Mouse (Mus musculus): ENCODE data around the gene Setd7.

Setd7 gene

GRCm38 (mm10) chr3:51517878-51518762 lies 42.6 kb downstream of the Setd7 start:
- DNase-seq (ENCODE audit: low spot score in 2 of 2) = no peak

DNA sequence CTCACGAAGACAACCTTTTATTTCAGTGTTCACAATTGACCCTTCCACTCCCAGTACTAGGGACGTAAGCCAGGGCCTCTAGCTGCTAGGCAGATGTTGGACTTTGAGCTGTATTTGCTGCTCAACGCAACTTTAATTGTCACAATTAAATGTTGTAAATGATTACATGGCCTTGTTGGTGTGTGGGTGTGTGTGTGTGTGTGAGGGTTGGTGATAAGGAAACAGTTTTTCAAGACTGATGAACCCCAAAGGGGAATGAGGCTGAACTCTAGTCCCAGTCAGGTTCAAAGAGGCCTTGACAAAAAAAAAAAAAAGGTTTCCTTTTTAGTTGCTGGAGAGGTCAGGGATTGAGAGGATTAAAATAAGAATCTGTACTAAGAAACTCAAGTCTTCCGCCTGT lies 43.2 kb downstream of the Setd7 start:
- no peak for DNase-seq (ENCODE audit: low spot score in 2 of 2)

DNA sequence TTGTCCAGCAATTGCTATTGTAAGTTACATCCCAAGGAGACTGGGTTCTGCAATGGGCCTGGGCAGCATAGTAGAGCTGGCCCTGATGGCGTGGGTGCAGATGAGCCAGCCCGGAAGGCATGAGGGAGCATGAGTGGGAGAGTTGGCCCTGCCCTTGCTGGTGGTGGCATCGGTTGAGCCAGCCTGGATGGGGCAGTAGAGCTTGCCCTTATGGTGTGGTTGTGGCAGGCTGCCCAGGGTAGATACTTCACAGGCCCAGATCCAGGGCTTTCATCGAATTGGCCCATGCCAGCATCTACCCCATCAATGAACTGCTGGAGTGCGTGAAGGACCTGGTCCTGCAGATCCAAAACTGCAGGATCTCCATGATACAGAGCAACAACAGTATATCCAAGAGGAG lies 48.7 kb downstream of the Setd7 start:
- no peak for DNase-seq (ENCODE audit: low spot score in 2 of 2)

- peak; percentile 43 to 54 for DNase-seq (ENCODE audit: low spot score in 2 of 2)
These were observed 49.8 kb downstream of the Setd7 start for GRCm38 (mm10) chr3:51510903-51511302.

DNA sequence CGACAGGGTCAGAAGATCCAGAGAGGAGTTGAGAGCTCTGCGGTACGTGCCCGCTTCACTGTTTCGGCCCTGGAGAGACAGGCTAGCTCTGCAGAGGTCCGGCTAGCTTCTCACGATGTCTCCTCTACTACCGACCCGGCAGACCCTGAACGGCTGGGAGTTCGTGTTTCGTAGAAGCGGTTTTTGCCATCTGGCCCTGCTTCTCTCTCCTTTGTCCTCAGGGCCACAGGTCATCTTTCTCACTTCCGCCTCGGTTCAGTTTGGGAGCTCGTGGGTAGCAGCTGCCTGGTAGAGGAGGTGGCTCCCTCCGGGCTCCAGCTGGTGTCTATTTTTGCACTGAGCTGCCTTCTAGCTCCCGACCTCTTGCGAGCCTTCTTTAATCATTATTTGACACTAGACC lies 55.2 kb downstream of the Setd7 start:
- DNase-seq (ENCODE audit: low spot score in 2 of 2) = no peak

GRCm38 (mm10) chr3:51504385-51504952 lies 56.2 kb downstream of the Setd7 start:
- DNase-seq (ENCODE audit: low spot score in 2 of 2) = no peak

- no peak for DNase-seq (ENCODE audit: low spot score in 2 of 2)
These were observed 60.8 kb downstream of the Setd7 start for GRCm38 (mm10) chr3:51499876-51500275.

GRCm38 (mm10) chr3:51498659-51499058 lies 62.0 kb downstream of the Setd7 start:
- no peak for DNase-seq (ENCODE audit: low spot score in 2 of 2)

GRCm38 (mm10) chr3:51497978-51498377 lies 62.7 kb downstream of the Setd7 start:
- no peak for DNase-seq (ENCODE audit: low spot score in 2 of 2)

- DNase-seq (ENCODE audit: low spot score in 2 of 2) = no peak
These were observed 65.0 kb downstream of the Setd7 start for GRCm38 (mm10) chr3:51495646-51496045.

- no peak for DNase-seq (ENCODE audit: low spot score in 2 of 2)
These were observed 66.2 kb downstream of the Setd7 start for GRCm38 (mm10) chr3:51494466-51494865.

DNA sequence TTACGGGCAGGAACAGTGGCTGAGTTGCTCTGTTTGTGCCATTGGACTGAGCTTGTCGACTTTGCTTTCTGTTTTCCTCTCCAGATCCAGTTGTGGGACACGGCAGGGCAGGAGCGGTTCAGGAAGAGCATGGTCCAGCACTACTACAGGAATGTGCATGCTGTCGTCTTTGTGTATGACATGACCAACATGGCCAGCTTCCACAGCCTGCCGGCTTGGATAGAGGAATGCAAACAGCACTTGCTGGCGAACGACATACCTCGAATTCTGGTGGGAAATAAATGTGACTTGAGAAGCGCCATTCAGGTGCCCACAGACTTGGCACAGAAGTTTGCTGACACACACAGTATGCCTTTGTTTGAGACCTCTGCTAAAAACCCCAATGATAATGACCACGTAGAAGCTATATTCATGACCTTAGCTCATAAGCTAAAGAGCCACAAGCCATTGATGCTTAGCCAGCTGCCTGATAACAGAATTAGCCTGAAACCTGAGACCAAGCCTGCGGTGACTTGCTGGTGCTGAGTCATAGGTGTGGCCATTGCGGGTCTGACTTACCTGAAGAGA lies 67.3 kb downstream of the Setd7 start:
- no peak for DNase-seq (ENCODE audit: low spot score in 2 of 2)

GRCm38 (mm10) chr3:51490088-51490753 lies 70.5 kb downstream of the Setd7 start:
- DNase-seq (ENCODE audit: low spot score in 2 of 2) = no peak

GRCm38 (mm10) chr3:51486491-51487195 lies 74.0 kb downstream of the Setd7 start:
- DNase-seq (ENCODE audit: low spot score in 2 of 2) = no peak

- DNase-seq (ENCODE audit: low spot score in 2 of 2) = no peak
These were observed 75.3 kb downstream of the Setd7 start for GRCm38 (mm10) chr3:51485347-51485746.

DNA sequence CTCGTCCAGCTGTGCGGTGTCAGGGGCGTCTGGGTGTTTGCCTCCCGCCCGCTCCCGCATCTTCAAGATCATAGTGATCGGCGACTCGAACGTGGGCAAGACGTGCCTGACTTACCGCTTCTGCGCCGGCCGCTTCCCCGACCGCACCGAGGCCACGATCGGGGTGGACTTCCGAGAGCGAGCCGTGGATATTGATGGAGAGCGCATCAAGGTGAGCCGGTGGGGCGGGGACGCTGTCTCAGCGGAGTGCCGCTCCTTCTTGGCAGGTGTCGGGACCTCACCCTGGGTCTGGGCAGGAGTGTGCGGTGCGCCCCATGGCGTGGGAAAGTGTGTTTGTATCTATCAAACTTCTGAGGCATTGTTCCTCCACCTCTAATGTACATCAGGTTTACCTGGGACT lies 76.3 kb downstream of the Setd7 start:
- no peak for DNase-seq (ENCODE audit: low spot score in 2 of 2)

DNA sequence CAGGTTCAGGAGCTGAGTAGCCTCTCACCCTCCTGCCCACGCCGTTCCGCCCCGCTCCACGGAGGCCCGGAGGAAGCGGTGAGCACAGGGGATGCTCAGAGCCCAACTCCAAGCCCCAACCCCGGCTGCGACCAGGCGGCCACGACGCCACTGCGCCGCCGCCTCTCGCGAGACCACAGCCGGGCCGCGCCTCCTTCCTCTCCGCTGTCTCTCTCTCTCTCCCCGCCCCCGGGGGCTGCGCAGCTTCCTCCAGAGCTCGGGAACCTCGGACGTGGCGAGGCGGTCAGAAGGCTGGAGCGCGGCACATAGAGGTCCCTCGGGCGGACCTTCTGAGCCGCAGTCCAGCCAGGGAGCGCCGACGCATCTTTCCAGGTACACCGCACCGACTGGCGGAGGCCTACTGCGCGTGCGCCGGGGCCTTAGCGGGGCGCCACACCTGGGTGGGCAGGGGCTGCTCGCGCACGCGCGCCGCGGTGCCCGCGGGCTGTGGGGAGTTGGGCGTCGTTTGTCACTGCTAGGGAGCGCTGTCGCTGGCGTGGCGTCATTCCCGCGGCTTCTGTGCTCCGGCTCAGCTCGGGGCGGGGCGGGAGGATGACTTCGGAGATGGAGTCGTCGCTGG lies 76.8 kb downstream of the Setd7 start, which contains the start of gene Rab33b:
Rab33b (plus strand) TSS at position 180 of the 619 bp plus-strand sequence.
- DNase-seq (ENCODE audit: low spot score in 2 of 2) = peak; percentile 95 to 96

GRCm38 (mm10) chr3:51482781-51483180 lies 77.9 kb downstream of the Setd7 start:
- DNase-seq (ENCODE audit: low spot score in 2 of 2) = no peak

DNA sequence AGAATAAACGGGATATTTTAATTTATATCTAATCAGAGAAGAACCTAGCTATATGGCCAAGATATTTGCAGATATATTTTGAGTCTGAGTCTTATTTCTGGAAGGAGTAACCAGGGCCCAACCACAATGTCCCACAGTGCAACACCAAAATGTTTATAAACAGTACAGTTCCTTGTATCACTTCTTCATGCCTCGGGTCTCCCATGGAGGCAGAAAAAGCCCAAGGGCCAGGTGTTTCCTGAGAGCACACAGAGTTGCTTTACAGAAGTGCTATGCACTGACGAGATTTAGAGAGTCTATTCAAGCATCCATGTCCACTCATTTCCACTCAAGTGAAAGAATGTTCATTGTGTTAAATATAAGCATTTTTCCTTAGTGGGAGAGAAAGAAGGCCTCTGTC lies 78.8 kb downstream of the Setd7 start:
- DNase-seq (ENCODE audit: low spot score in 2 of 2) = no peak

GRCm38 (mm10) chr3:51481059-51481458 lies 79.6 kb downstream of the Setd7 start:
- no peak for DNase-seq (ENCODE audit: low spot score in 2 of 2)

- no peak for DNase-seq (ENCODE audit: low spot score in 2 of 2)
These were observed 80.8 kb downstream of the Setd7 start for GRCm38 (mm10) chr3:51479893-51480292.
